Mouse (Mus musculus): ENCODE results near the gene Emd. TPM values are rescaled to one million over a fixed set of nuclear protein-coding genes. Genes with fewer than 3 reads are reported as not detected.

Emd gene
- polyA plus RNA-seq, 1 experiment, result 97.7 TPM

- Histone ChIP-seq H3K27me3 (ENCODE audit: control insufficient read depth, insufficient read depth, low read length) (no peaks in the 10 kb centered on the region), H3K27ac (ENCODE audit: control insufficient read depth, insufficient read depth, low read length) (peak overlapping the region; percentile 93), H3K36me3 (ENCODE audit: control insufficient read depth, insufficient read depth, low read length) (no peaks in the 10 kb centered on the region), H3K4me1 (replicated peaks; ENCODE audit: control insufficient read depth, insufficient read depth, low read length) (peaks cover 10% of the 10 kb centered on the region), H3K4me3 (ENCODE audit: control insufficient read depth, insufficient read depth, low read length) (peak overlapping the region; percentile 97)
- WGBS, result 0% methylated on average over 39 of the region's 39 CpGs
- peak; percentile 86 for DNase-seq
- TF ChIP-seq POLR2A (IDR thresholded peaks at IDR 0.05; ENCODE audit: control insufficient read depth, extremely low read depth, insufficient read depth, low read length, poor library complexity) (peak; percentile 69; the same call in 1 of the 2 replicates), CTCF (IDR thresholded peaks at IDR 0.05; ENCODE audit: borderline replicate concordance, control insufficient read depth, extremely low read depth, insufficient read depth, low read length, poor library complexity) (no peak)
These were observed 28.1 kb downstream of the Emd start for GRCm38 (mm10) chrX:74282395-74283091.

- Histone ChIP-seq H3K4me3 (ENCODE audit: control insufficient read depth, insufficient read depth, low read length) (peak overlapping the region; percentile 97), H3K27ac (ENCODE audit: control insufficient read depth, insufficient read depth, low read length) (no peak overlapping the region; the same call in 1 of the 2 replicates), H3K27me3 (ENCODE audit: control insufficient read depth, insufficient read depth, low read length) (no peaks in the 10 kb centered on the region), H3K36me3 (ENCODE audit: control insufficient read depth, insufficient read depth, low read length) (no peaks in the 10 kb centered on the region), H3K4me1 (replicated peaks; ENCODE audit: control insufficient read depth, insufficient read depth, low read length) (peaks cover 10% of the 10 kb centered on the region)
- no peak for DNase-seq
- 2% methylated on average over 5 of the region's 5 CpGs for WGBS
- no peak for TF ChIP-seq CTCF (IDR thresholded peaks at IDR 0.05; ENCODE audit: borderline replicate concordance, control insufficient read depth, extremely low read depth, insufficient read depth, low read length, poor library complexity)
- TF ChIP-seq POLR2A (IDR thresholded peaks at IDR 0.05; ENCODE audit: control insufficient read depth, extremely low read depth, insufficient read depth, low read length, poor library complexity), result no peak
These were observed 28.6 kb downstream of the Emd start for GRCm38 (mm10) chrX:74283092-74283437.

GRCm38 (mm10) chrX:74293431-74293830 is 38.9 kb downstream of the Emd start:
- Histone ChIP-seq H3K4me3 (ENCODE audit: control insufficient read depth, insufficient read depth, low read length) (no peak overlapping the region), H3K4me1 (replicated peaks; ENCODE audit: control insufficient read depth, insufficient read depth, low read length) (no peaks in the 10 kb centered on the region), H3K36me3 (ENCODE audit: control insufficient read depth, insufficient read depth, low read length) (no peaks in the 10 kb centered on the region), H3K27ac (ENCODE audit: control insufficient read depth, insufficient read depth, low read length) (no peak overlapping the region), H3K27me3 (ENCODE audit: control insufficient read depth, insufficient read depth, low read length) (no peaks in the 10 kb centered on the region)
- no peak for TF ChIP-seq POLR2A (IDR thresholded peaks at IDR 0.05; ENCODE audit: control insufficient read depth, extremely low read depth, insufficient read depth, low read length, poor library complexity)
- no peak for TF ChIP-seq CTCF (IDR thresholded peaks at IDR 0.05; ENCODE audit: borderline replicate concordance, control insufficient read depth, extremely low read depth, insufficient read depth, low read length, poor library complexity)
- no peak for DNase-seq
- WGBS, result 89% methylated on average over 4 of the region's 4 CpGs

GRCm38 (mm10) chrX:74296538-74297448 is 42.3 kb downstream of the Emd start, which contains the start of gene Atp6ap1:
Gene Atp6ap1, plus strand, starts transcription at chrX:74297097.
- peak within 1 kb of the TSS; percentile 76 for H3K4me3 ChIP-seq (ENCODE audit: control insufficient read depth, insufficient read depth, low read length)
- 1% methylated on average over 37 of the region's 37 CpGs for WGBS
- H3K4me1 ChIP-seq (replicated peaks; ENCODE audit: control insufficient read depth, insufficient read depth, low read length), result no peaks in the 10 kb centered on the region; the same call in 1 of the 2 replicates
- H3K36me3 ChIP-seq (ENCODE audit: control insufficient read depth, insufficient read depth, low read length), result peaks cover 7% of the 10 kb centered on the region; the same call in 1 of the 2 replicates
- no peaks in the 10 kb centered on the region for H3K27me3 ChIP-seq (ENCODE audit: control insufficient read depth, insufficient read depth, low read length)
- TF ChIP-seq CTCF (IDR thresholded peaks at IDR 0.05; ENCODE audit: borderline replicate concordance, control insufficient read depth, extremely low read depth, insufficient read depth, low read length, poor library complexity) (no peak), POLR2A (IDR thresholded peaks at IDR 0.05; ENCODE audit: control insufficient read depth, extremely low read depth, insufficient read depth, low read length, poor library complexity) (peak; percentile 62)
- H3K27ac ChIP-seq (ENCODE audit: control insufficient read depth, insufficient read depth, low read length), result no peak within 1 kb of the TSS
- peak; percentile 93 for DNase-seq

GRCm38 (mm10) chrX:74298348-74298747 is 43.9 kb downstream of the Emd start:
- TF ChIP-seq CTCF (IDR thresholded peaks at IDR 0.05; ENCODE audit: borderline replicate concordance, control insufficient read depth, extremely low read depth, insufficient read depth, low read length, poor library complexity), result no peak
- TF ChIP-seq POLR2A (IDR thresholded peaks at IDR 0.05; ENCODE audit: control insufficient read depth, extremely low read depth, insufficient read depth, low read length, poor library complexity), result no peak
- 83% methylated on average over 1 of the region's 1 CpGs for WGBS
- DNase-seq, result no peak
- Histone ChIP-seq H3K27ac (ENCODE audit: control insufficient read depth, insufficient read depth, low read length) (no peak overlapping the region), H3K4me1 (replicated peaks; ENCODE audit: control insufficient read depth, insufficient read depth, low read length) (no peaks in the 10 kb centered on the region; the same call in 1 of the 2 replicates), H3K27me3 (ENCODE audit: control insufficient read depth, insufficient read depth, low read length) (no peaks in the 10 kb centered on the region), H3K4me3 (ENCODE audit: control insufficient read depth, insufficient read depth, low read length) (no peak overlapping the region), H3K36me3 (ENCODE audit: control insufficient read depth, insufficient read depth, low read length) (peaks cover 10% of the 10 kb centered on the region; the same call in 1 of the 2 replicates)

GRCm38 (mm10) chrX:74299721-74300120 is 45.2 kb downstream of the Emd start:
- TF ChIP-seq POLR2A (IDR thresholded peaks at IDR 0.05; ENCODE audit: control insufficient read depth, extremely low read depth, insufficient read depth, low read length, poor library complexity) (no peak), CTCF (IDR thresholded peaks at IDR 0.05; ENCODE audit: borderline replicate concordance, control insufficient read depth, extremely low read depth, insufficient read depth, low read length, poor library complexity) (no peak)
- DNase-seq, result no peak
- 68% methylated on average over 3 of the region's 3 CpGs for WGBS
- H3K27ac ChIP-seq (ENCODE audit: control insufficient read depth, insufficient read depth, low read length), result no peak overlapping the region
- H3K27me3 ChIP-seq (ENCODE audit: control insufficient read depth, insufficient read depth, low read length), result no peaks in the 10 kb centered on the region
- H3K4me3 ChIP-seq (ENCODE audit: control insufficient read depth, insufficient read depth, low read length), result no peak overlapping the region
- H3K36me3 ChIP-seq (ENCODE audit: control insufficient read depth, insufficient read depth, low read length), result peaks cover 10% of the 10 kb centered on the region; the same call in 1 of the 2 replicates
- peaks cover 2% of the 10 kb centered on the region; the same call in 1 of the 2 replicates for H3K4me1 ChIP-seq (replicated peaks; ENCODE audit: control insufficient read depth, insufficient read depth, low read length)
